Mouse (Mus musculus): Measurements from ENCODE around the gene Aox4. TPM values are rescaled to one million over a fixed set of nuclear protein-coding genes. Genes with fewer than 3 reads are reported as not detected.

The Aox4 gene
- total and polyA plus RNA-seq, 2 experiments from 2014 or later = not detected

DNA sequence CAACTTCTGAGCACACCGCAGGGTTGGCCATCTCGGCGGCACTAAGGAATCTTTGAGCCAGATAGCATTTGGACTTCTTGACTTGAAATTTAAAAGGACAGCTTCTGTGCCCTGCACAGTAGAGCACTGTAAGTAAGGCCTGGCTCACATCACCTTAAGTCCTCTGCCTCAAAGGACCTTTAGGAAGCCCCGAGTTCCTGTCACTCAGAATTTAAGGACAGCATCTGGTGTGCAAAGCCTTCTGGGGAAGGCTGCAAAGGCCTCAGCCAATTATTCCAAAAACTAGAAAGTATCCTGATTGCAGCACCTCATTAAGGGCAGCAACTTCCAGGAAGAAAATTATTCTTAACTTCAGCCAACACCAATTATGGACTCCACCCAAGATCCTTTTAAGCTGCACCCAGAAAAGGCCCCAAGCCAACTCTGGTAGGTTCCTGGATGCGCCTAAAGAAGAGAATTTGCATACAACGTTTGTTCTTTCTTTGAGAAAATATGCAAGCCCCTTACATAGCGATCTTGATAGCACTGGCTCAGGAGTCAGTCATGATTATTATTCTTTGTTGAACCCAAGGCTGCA lies 5.8 kb downstream of the Aox4 start:
- H3K4me2 ChIP-seq (ENCODE audit: low read depth, low read length) = no peak overlapping the region
- no peaks in the 10 kb centered on the region for H3K27me3 ChIP-seq (ENCODE audit: control insufficient read depth, insufficient read depth, low read length)
- no peak overlapping the region for H3K4me3 ChIP-seq (ENCODE audit: low read depth, low read length)
- 81% methylated on average over 7 of the region's 7 CpGs for WGBS
- TF ChIP-seq EP300 (IDR thresholded peaks at IDR 0.05; ENCODE audit: low read depth) (no peak), CTCF (IDR thresholded peaks at IDR 0.05; ENCODE audit: low read depth) (no peak)
- no peaks in the 10 kb centered on the region for H3K9me3 ChIP-seq (replicated peaks; ENCODE audit: control insufficient read depth, low read length)
- no peak overlapping the region for H3K27ac ChIP-seq (ENCODE audit: low read depth)
- DNase-seq (ENCODE audit: low spot score) = no peak
- no peaks in the 10 kb centered on the region for H3K4me1 ChIP-seq (ENCODE audit: control insufficient read depth, insufficient read depth)
- H3K36me3 ChIP-seq (replicated peaks; ENCODE audit: control insufficient read depth, insufficient read depth, low read length) = no peaks in the 10 kb centered on the region
- no peak for ATAC-seq (ENCODE audit: insufficient read depth, low read depth)
- H3K9ac ChIP-seq (replicated peaks; ENCODE audit: low read depth, low read length) = no peak overlapping the region

- ATAC-seq (ENCODE audit: insufficient read depth, low read depth) = no peak
- H3K27me3 ChIP-seq (ENCODE audit: control insufficient read depth, insufficient read depth, low read length) = no peaks in the 10 kb centered on the region
- 39% methylated on average over 6 of the region's 6 CpGs for WGBS
These were observed 10.9 kb downstream of the Aox4 start for GRCm38 (mm10) chr1:58221070-58221469.

GRCm38 (mm10) chr1:58221879-58222278 lies 11.7 kb downstream of the Aox4 start:
- Histone ChIP-seq H3K4me3 (ENCODE audit: low read depth, low read length) (no peak overlapping the region), H3K4me2 (ENCODE audit: low read depth, low read length) (no peak overlapping the region), H3K27ac (ENCODE audit: low read depth) (no peak overlapping the region), H3K27me3 (ENCODE audit: control insufficient read depth, insufficient read depth, low read length) (no peaks in the 10 kb centered on the region), H3K9me3 (replicated peaks; ENCODE audit: control insufficient read depth, low read length) (no peaks in the 10 kb centered on the region), H3K4me1 (ENCODE audit: control insufficient read depth, insufficient read depth) (no peaks in the 10 kb centered on the region), H3K9ac (replicated peaks; ENCODE audit: low read depth, low read length) (no peak overlapping the region), H3K36me3 (replicated peaks; ENCODE audit: control insufficient read depth, insufficient read depth, low read length) (no peaks in the 10 kb centered on the region)
- DNase-seq (ENCODE audit: low spot score) (no peak), ATAC-seq (ENCODE audit: insufficient read depth, low read depth) (no peak)
- TF ChIP-seq EP300 (IDR thresholded peaks at IDR 0.05; ENCODE audit: low read depth) = no peak
- TF ChIP-seq CTCF (IDR thresholded peaks at IDR 0.05; ENCODE audit: low read depth) = no peak
- 64% methylated on average over 5 of the region's 5 CpGs for WGBS

More at GRCm38 (mm10) chr1:58221070-58221469, 10.9 kb downstream of the Aox4 start:
- Histone ChIP-seq H3K4me2 (ENCODE audit: low read depth, low read length) (no peak overlapping the region), H3K9ac (replicated peaks; ENCODE audit: low read depth, low read length) (no peak overlapping the region), H3K27ac (ENCODE audit: low read depth) (no peak overlapping the region), H3K4me1 (ENCODE audit: control insufficient read depth, insufficient read depth) (no peaks in the 10 kb centered on the region), H3K4me3 (ENCODE audit: low read depth, low read length) (no peak overlapping the region), H3K36me3 (replicated peaks; ENCODE audit: control insufficient read depth, insufficient read depth, low read length) (no peaks in the 10 kb centered on the region), H3K9me3 (replicated peaks; ENCODE audit: control insufficient read depth, low read length) (no peaks in the 10 kb centered on the region)
- TF ChIP-seq EP300 (IDR thresholded peaks at IDR 0.05; ENCODE audit: low read depth) (no peak), CTCF (IDR thresholded peaks at IDR 0.05; ENCODE audit: low read depth) (no peak)
- DNase-seq (ENCODE audit: low spot score) = no peak

GRCm38 (mm10) chr1:58228086-58228485 lies 17.9 kb downstream of the Aox4 start:
- H3K27me3 ChIP-seq (ENCODE audit: control insufficient read depth, insufficient read depth, low read length) = no peaks in the 10 kb centered on the region
- no peak overlapping the region for H3K4me2 ChIP-seq (ENCODE audit: low read depth, low read length)
- no peaks in the 10 kb centered on the region for H3K36me3 ChIP-seq (replicated peaks; ENCODE audit: control insufficient read depth, insufficient read depth, low read length)
- DNase-seq (ENCODE audit: low spot score) (no peak), ATAC-seq (ENCODE audit: insufficient read depth, low read depth) (no peak)
- no peak overlapping the region for H3K27ac ChIP-seq (ENCODE audit: low read depth)
- H3K9me3 ChIP-seq (replicated peaks; ENCODE audit: control insufficient read depth, low read length) = no peaks in the 10 kb centered on the region
- H3K9ac ChIP-seq (replicated peaks; ENCODE audit: low read depth, low read length) = no peak overlapping the region
- H3K4me3 ChIP-seq (ENCODE audit: low read depth, low read length) = no peak overlapping the region
- TF ChIP-seq CTCF (IDR thresholded peaks at IDR 0.05; ENCODE audit: low read depth) (no peak), EP300 (IDR thresholded peaks at IDR 0.05; ENCODE audit: low read depth) (no peak)
- no peaks in the 10 kb centered on the region for H3K4me1 ChIP-seq (ENCODE audit: control insufficient read depth, insufficient read depth)
- 66% methylated on average over 6 of the region's 6 CpGs for WGBS

DNA sequence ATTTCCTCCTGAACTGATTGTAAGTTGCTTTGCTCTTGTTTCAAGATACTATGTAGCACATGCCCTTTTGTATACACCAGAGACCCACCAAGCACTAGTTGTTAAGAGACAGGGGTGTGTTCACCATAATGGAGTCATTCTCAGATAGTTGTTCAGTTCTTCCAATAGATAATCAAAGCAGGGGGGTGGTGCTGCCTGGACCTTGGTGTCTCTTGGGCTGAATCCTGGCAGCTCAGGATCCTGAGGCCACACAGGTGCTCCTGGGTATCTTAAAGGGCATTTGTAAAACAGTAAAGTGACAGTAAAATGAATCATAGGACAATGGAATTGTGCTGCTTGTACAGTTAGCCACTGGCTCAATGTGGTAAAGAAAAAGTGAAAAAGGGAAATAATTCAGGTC lies 18.7 kb downstream of the Aox4 start:
- Histone ChIP-seq H3K4me2 (ENCODE audit: low read depth, low read length) (no peak overlapping the region), H3K36me3 (replicated peaks; ENCODE audit: control insufficient read depth, insufficient read depth, low read length) (no peaks in the 10 kb centered on the region), H3K27ac (ENCODE audit: low read depth) (no peak overlapping the region), H3K27me3 (ENCODE audit: control insufficient read depth, insufficient read depth, low read length) (no peaks in the 10 kb centered on the region), H3K9ac (replicated peaks; ENCODE audit: low read depth, low read length) (no peak overlapping the region), H3K4me3 (ENCODE audit: low read depth, low read length) (no peak overlapping the region), H3K9me3 (replicated peaks; ENCODE audit: control insufficient read depth, low read length) (no peaks in the 10 kb centered on the region), H3K4me1 (ENCODE audit: control insufficient read depth, insufficient read depth) (no peaks in the 10 kb centered on the region)
- DNase-seq (ENCODE audit: low spot score) (no peak), ATAC-seq (ENCODE audit: insufficient read depth, low read depth) (no peak)
- no peak for TF ChIP-seq CTCF (IDR thresholded peaks at IDR 0.05; ENCODE audit: low read depth)
- no peak for TF ChIP-seq EP300 (IDR thresholded peaks at IDR 0.05; ENCODE audit: low read depth)

GRCm38 (mm10) chr1:58229774-58230173 lies 19.6 kb downstream of the Aox4 start:
- ATAC-seq (ENCODE audit: insufficient read depth, low read depth) (no peak), DNase-seq (ENCODE audit: low spot score) (no peak)
- no peak overlapping the region for H3K4me3 ChIP-seq (ENCODE audit: low read depth, low read length)
- H3K4me2 ChIP-seq (ENCODE audit: low read depth, low read length) = no peak overlapping the region
- H3K27ac ChIP-seq (ENCODE audit: low read depth) = no peak overlapping the region
- H3K36me3 ChIP-seq (replicated peaks; ENCODE audit: control insufficient read depth, insufficient read depth, low read length) = no peaks in the 10 kb centered on the region
- no peaks in the 10 kb centered on the region for H3K27me3 ChIP-seq (ENCODE audit: control insufficient read depth, insufficient read depth, low read length)
- no peak for TF ChIP-seq CTCF (IDR thresholded peaks at IDR 0.05; ENCODE audit: low read depth)
- no peak for TF ChIP-seq EP300 (IDR thresholded peaks at IDR 0.05; ENCODE audit: low read depth)
- 84% methylated on average over 4 of the region's 4 CpGs for WGBS
- H3K4me1 ChIP-seq (ENCODE audit: control insufficient read depth, insufficient read depth) = no peaks in the 10 kb centered on the region
- no peak overlapping the region for H3K9ac ChIP-seq (replicated peaks; ENCODE audit: low read depth, low read length)
- H3K9me3 ChIP-seq (replicated peaks; ENCODE audit: control insufficient read depth, low read length) = no peaks in the 10 kb centered on the region

All from heart, postnatal 0 days (tissue).